Mouse (Mus musculus) adrenal gland, postnatal 10 days (tissue): ENCODE measurements around the gene Nfib. TPM values are rescaled to one million over a fixed set of nuclear protein-coding genes. Genes with fewer than 3 reads are reported as not detected.
A peak's percentile ranks its signal among the peaks of the same experiment; 100 is the strongest.

Experiments used
- DNase-seq: peaks from one replicate; pipeline ENCODE4 v3.0.0; 2021; ENCODE audit warnings: mixed read lengths
- total RNA-seq, 2 experiments: library from RNA; stranded (reverse); gene quantifications; 2 replicates each; pipeline ENCODE4 v1.2.3; 2021

Gene Nfib
- total RNA-seq, 2 experiments from 2014 or later: 101 to 139 TPM

DNA sequence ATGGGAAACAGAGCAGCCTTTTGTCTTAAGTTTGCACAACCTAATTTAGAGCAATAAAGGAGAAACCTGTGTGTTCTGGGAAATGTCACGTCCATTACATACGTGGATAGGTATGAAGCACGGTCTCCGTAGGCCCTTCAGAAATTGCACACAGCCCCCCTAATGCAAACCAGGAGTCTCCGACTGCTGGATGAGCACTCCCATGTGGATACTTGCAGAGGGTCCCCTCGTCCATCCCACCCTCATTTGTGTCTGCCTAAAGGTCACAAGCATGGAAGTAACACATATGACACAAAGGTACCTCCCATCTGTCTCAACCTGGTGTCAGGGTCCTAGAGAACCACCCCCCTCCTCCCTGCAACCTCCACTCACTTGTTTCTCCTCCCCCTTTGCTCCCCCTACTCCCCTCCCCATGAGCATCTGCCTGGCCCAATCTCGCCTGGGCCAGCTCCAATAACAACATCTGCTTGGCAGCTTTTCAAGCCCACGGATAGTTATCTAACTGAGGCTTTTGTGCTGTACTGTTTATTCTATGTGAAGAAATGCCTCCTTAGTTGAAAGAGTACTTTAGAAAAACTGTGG, 241.4 kb downstream of the Nfib start:
- peak; percentile 79 for DNase-seq

DNA sequence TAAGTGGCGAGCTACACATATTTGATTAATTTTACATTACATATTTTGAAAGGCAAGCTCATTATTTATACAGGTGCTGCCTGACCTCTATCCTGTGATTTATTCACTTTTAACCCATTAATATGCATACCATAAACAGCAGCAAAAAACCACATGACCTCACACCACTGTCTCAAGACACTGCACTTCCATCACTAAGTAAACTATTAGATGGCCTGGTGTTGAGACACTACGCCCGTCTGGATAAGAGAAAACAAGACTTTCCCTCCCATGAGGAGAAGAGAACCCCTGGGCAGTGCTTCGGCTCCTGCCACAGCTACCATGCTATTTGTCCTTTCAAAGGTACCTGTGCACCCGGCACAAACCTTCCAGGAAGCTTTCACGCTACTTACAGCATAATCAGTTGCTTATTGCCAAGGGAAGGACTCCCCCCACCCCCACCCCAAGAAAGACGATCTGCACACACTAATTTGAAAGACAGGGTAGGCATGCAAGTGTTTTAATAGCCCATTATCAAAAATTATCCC, 242.3 kb downstream of the Nfib start:
- DNase-seq: no peak

GRCm38 (mm10) chr4:82461676-82462075, 243.9 kb downstream of the Nfib start:
- DNase-seq: no peak

GRCm38 (mm10) chr4:82458895-82459294, 246.7 kb downstream of the Nfib start:
- no peak for DNase-seq

- DNase-seq: no peak
Measured at GRCm38 (mm10) chr4:82456908-82457307, 248.6 kb downstream of the Nfib start.

DNA sequence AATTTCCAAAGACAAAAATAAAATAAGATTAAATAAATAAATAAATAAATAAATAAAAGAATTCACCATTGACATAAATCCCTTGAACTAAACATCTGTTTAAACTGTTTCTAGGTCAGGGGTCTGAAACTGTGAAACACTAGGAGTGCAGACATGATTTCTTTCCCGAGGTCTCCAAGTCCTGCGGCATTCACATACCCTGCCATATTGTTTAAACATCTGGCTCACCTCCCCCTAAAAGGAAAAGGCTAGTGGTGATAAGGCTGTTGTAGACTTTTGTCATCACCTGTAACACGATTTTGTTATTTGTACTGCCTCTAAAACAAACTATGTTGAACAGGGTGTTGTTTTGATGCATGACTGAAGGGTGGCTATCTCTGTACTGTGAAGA, 249.2 kb downstream of the Nfib start:
- DNase-seq: no peak

GRCm38 (mm10) chr4:82455617-82456322, 249.8 kb downstream of the Nfib start:
- DNase-seq: no peak

DNA sequence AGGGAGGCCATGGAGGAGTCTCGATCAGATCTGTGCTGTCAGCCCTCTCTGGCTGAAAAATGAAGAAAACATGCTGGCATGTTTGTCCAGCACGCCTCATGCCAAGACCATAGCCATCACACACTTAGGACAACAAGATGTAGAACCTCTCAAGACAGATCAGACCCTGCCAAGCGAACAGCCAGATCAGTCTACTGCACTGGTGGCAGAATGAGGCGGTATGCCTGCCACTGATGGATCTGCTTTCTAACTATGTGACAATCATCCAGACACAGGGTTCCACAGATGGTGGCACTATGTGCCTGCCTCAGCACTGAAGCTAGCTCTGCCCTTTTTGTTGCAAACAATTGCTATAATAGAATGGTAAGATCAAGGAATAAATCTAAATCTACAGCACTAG, 250.6 kb downstream of the Nfib start:
- no peak for DNase-seq

DNA sequence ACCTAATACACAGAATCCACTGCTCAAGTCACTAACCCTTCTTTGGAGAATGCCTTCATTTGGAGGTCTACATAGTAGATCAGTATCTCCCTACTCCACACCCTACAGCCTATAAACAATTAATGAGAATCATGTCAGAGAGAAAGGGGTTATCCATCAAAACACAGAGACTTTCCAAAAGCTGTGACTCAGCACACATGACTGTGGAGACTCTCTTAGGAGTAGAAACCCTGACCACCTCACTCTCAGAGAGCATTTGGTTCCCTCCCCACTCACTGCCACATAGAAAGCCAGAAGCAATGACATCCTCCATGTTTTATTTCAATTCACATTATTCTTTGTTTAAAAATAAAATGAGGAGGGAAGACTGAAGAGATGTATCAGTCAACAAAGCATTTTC, 252.2 kb downstream of the Nfib start:
- DNase-seq: no peak

DNA sequence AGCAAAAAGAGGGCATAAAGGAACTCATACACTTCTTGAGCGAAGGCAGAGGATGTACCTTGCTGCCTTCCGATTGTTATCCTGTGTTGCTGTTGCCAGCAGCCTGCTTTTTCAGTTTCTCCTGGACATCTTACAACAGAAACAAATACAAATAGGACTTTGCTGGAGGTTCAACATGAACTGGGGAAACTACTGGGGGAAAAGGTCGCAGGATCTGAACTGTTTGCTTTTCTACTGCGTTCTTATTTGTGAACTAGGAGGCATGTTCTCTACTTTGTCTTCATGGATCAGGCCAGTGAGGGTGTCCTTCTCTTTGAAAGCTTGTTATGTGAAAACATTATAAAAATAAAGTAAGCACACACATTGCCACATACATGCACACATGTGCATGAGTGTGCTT, 252.6 kb downstream of the Nfib start:
- DNase-seq: no peak

DNA sequence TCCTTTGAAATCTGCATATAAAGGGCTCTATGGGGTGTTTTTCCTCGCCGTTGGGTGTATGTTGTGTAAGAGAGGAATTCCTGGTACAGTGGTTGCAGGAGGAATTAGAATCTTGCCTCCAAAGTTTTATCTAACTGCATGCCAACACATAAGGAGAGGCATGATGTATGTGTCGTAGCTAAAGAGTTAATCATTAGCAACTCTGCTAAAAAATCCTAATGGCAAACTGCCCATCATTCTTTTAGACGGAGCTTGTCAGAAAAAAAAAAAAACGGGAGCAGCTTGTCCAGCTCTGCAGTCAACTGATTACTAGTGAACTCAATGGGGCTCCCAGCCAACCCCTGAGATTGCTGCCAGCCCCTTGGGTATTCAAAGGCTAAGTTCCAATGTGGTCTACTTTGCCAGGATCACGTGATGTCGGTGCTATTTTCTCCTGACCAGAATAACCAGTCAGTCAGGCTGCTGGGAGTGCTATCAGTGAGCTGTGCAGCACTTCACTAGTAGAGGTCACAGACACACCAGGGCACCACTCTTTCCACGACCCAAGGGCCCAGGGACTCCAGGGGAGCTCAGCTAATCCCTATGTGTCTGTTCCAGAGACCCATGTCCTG, 258.4 kb downstream of the Nfib start:
- DNase-seq: peak; percentile 86

GRCm38 (mm10) chr4:82444078-82444477, 261.5 kb downstream of the Nfib start:
- DNase-seq: no peak

DNA sequence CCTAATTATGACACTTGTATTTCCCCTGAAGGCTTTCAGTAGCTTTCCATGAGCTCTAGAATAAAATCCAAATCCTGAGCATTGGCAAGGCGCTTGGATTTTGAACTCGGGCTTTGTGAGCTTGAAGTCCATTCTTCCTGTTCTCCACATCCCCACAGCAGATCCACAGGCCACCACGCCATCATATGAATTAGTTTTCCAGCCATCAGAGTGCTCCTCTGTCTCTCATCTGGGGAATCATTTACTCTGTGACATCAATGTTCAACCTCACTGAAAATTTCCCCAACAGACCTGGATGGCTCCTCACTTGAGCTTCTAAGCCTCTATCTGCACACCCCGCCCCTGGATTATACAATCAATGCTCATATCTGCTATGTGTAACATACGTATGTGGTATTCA, 262.1 kb downstream of the Nfib start:
- no peak for DNase-seq

GRCm38 (mm10) chr4:82443003-82443402, 262.5 kb downstream of the Nfib start:
- DNase-seq: no peak

DNA sequence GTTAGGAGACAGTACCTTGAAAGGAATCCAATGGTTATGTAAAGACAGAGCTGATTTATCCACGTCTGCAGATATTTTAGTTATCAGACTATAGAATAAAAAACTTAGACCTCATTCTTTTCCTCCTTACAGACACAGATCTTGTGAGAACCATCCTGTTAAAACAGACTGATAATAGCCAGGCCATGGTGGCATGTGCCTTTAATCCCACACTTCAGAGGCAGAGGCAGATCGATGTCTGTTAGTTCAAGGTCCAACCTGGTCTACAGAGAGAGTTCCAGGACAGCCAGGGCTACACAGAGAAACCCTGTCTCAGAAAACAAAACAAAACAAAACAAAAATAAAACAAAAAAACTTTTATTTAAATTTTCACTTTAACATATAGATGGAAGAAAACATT, 264.9 kb downstream of the Nfib start:
- DNase-seq: no peak

DNA sequence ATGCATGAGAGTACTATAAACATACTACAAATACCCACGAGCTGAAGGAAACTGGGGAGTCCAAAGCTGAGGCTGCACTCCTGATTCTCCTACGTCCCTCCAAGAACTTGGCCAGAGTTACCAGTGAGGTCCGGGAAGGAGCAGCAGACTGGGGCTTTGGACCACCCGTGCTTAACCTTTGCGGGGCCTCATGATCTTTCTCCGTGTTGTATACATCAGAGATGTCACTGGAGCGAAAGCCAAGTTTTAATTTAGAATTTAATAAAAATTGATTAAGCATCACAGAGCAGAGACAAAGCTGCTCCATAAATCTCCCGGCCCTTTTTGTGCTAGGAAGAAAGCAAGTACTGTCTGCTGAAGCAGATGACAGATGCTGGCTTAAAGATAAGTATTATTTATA, 265.7 kb downstream of the Nfib start:
- DNase-seq: no peak

DNA sequence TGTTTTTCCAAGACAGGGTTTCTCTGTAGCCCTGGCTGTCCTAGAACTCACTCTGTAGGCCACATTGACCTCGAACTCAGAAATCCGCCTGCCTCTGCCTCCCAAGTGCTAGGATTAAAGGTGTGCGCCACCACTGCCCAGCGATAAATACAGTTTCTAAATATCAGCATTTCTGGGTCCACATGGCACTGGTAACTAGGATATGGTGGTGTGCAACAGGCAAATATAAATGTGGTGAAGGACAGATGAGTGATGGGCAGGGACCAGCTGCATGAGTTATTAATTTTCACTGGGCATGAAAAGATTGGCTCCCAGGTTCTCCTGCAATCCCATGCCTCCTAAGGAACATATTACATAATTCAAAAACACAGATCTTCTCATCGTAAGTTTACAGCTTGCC, 266.9 kb downstream of the Nfib start:
- no peak for DNase-seq

- DNase-seq: no peak
Measured at GRCm38 (mm10) chr4:82437533-82438318, 267.8 kb downstream of the Nfib start.

DNA sequence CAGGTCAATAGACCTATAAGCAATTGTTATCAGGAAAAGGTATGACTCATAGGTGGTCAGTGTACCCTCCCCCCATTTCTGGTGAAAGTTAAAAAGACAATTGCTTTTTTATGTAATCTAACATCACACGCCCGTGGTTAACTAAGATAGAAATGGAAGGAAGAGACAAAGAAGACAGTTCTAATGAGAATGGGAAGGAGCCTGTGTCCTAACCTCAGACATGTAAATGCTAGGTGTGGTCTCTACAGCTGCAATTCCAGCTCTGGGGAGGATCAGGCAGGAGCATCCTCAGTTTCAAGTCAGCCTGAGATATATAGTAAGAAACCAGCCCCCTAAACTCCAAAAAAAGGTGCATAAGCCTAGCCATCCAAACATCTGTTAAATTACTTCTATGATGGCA, 268.9 kb downstream of the Nfib start:
- no peak for DNase-seq

- peak; percentile 45 for DNase-seq
Measured at GRCm38 (mm10) chr4:82435716-82436115, 269.8 kb downstream of the Nfib start.

GRCm38 (mm10) chr4:82433926-82434705, 271.4 kb downstream of the Nfib start:
- DNase-seq: no peak

DNA sequence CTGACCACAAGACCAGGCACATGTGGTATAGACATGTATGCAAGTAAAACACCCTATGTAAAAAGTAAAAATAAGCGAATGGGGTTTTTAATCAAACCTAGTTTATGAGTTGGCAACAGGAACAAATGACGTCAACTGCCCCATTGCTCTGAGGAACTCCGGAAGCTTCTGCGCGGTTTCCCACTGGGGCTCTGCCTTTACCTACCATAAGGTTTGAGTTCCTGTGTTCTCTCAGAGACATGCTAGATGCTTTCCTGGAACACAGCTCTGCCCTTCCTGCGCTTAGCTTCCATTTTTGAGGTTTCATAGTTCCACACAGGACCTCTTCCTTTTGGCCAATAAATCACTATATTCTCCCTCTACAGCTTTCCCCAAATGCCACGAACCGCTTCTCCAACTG, 273.7 kb downstream of the Nfib start:
- DNase-seq: no peak
